Mouse (Mus musculus): ENCODE measurements around the gene Gal3st2. TPM values are rescaled to one million over a fixed set of nuclear protein-coding genes. Genes with fewer than 3 reads are reported as not detected.
"Not testable (repeated sequence)": the region's sequence is repeated elsewhere in the genome, so short reads cannot be mapped to it uniquely, and the experiment has no call there.

Gene Gal3st2
- total and polyA plus RNA-seq, 2 experiments from 2014 or later = not detected

DNA sequence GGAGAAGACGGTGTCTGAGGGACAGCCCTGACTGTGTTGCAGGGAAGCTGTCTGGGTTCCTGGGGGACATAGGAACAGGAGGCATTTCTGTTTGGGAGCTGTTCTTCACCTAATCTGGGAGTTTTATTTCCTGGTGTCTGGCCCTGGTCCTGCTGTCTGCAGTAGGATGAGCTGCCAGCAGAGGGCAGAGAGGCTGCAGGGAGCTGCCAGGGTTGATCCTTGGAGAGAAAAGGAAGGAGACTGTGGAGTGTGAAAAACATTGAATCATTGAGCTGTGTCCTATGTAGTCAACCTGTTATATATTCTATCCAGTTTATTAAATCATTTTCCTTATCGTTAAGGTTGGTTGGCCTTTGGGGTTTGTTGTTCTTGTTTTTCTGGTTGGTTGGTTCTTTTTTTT lies 50.8 kb downstream of the Gal3st2 start:
- H3K4me3 ChIP-seq (ENCODE audit: low read depth, low read length); H3K9ac ChIP-seq; H3K27me3 ChIP-seq (ENCODE audit: insufficient read depth, low read length); H3K9me3 ChIP-seq (ENCODE audit: low read length); H3K27ac ChIP-seq (ENCODE audit: low read depth, low read length); H3K36me3 ChIP-seq (ENCODE audit: insufficient read depth); H3K4me2 ChIP-seq (ENCODE audit: low read depth); H3K4me1 ChIP-seq (ENCODE audit: insufficient read depth); DNase-seq: not testable (repeated sequence)
- ATAC-seq = peak; percentile 78
- WGBS = no CpG with 5 or more reads among the region's 2 CpGs

- DNase-seq; ATAC-seq; H3K4me2 ChIP-seq (ENCODE audit: low read depth); H3K9ac ChIP-seq; H3K27me3 ChIP-seq (ENCODE audit: insufficient read depth, low read length); H3K36me3 ChIP-seq (ENCODE audit: insufficient read depth); H3K4me3 ChIP-seq (ENCODE audit: low read depth, low read length); H3K9me3 ChIP-seq (ENCODE audit: low read length); H3K4me1 ChIP-seq (ENCODE audit: insufficient read depth); H3K27ac ChIP-seq (ENCODE audit: low read depth, low read length): not testable (repeated sequence)
- WGBS = 89% methylated on average over 3 of the region's 3 CpGs
Measured at GRCm38 (mm10) chr1:93917160-93917559, 56.1 kb downstream of the Gal3st2 start.

GRCm38 (mm10) chr1:93918011-93918410 lies 56.9 kb downstream of the Gal3st2 start, which contains the start of gene Gal3st2b:
Gal3st2b (plus strand) TSS chr1:93918311.
- not testable (repeated sequence) for H3K4me2 ChIP-seq (ENCODE audit: low read depth); H3K9me3 ChIP-seq (ENCODE audit: low read length); ATAC-seq; H3K27me3 ChIP-seq (ENCODE audit: insufficient read depth, low read length); DNase-seq; H3K36me3 ChIP-seq (ENCODE audit: insufficient read depth); H3K4me1 ChIP-seq (ENCODE audit: insufficient read depth); H3K27ac ChIP-seq (ENCODE audit: low read depth, low read length); H3K9ac ChIP-seq; H3K4me3 ChIP-seq (ENCODE audit: low read depth, low read length)
- WGBS = 88% methylated on average over 2 of the region's 2 CpGs

DNA sequence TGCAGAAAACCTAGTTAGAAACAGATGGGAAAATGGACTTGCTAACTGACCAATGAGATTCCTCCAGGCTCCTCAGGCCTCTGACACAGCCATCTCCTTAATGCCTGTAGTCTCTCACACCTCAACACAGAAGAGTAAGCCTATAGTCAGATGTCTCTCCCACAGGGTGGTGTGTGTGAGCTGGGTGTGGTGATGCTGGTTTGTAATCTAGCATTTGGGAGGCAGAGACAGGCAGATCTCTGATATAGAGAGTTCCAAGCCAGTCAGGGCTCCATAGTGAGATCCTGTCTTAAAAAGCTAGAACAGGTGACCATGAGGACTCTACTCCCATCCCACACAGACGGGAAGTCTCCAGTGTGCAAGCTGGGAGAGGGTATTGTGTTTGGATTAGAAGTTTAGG lies 57.7 kb downstream of the Gal3st2 start:
- not testable (repeated sequence) for H3K4me3 ChIP-seq (ENCODE audit: low read depth, low read length); H3K4me1 ChIP-seq (ENCODE audit: insufficient read depth); H3K9ac ChIP-seq; H3K4me2 ChIP-seq (ENCODE audit: low read depth); ATAC-seq; H3K27ac ChIP-seq (ENCODE audit: low read depth, low read length); H3K36me3 ChIP-seq (ENCODE audit: insufficient read depth); H3K27me3 ChIP-seq (ENCODE audit: insufficient read depth, low read length); DNase-seq; H3K9me3 ChIP-seq (ENCODE audit: low read length)
- WGBS = no CpG with 5 or more reads among the region's 1 CpGs

DNA sequence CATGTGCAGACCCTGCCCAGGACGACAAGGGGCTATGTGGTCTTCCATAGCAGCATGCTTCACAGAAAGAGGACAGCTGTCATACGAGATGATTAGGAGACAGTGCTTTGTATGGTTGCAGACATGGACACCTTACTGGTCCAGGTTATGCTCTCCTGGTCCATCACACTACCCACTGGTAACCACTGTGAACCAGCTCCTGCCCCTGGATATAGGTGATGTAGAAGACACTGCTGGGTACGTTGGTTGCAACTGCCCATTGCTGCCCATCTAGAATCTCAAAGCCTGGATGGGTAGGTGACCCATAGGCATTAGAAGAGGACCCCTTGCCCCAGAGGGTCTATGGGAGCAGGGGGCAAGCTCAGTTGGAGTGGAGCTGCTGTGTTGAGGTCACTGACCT lies 58.2 kb downstream of the Gal3st2 start:
- DNase-seq; ATAC-seq; H3K9me3 ChIP-seq (ENCODE audit: low read length); H3K4me3 ChIP-seq (ENCODE audit: low read depth, low read length); H3K27ac ChIP-seq (ENCODE audit: low read depth, low read length); H3K4me2 ChIP-seq (ENCODE audit: low read depth); H3K36me3 ChIP-seq (ENCODE audit: insufficient read depth); H3K9ac ChIP-seq; H3K27me3 ChIP-seq (ENCODE audit: insufficient read depth, low read length); H3K4me1 ChIP-seq (ENCODE audit: insufficient read depth): not testable (repeated sequence)
- WGBS = 75% methylated on average over 3 of the region's 3 CpGs

DNA sequence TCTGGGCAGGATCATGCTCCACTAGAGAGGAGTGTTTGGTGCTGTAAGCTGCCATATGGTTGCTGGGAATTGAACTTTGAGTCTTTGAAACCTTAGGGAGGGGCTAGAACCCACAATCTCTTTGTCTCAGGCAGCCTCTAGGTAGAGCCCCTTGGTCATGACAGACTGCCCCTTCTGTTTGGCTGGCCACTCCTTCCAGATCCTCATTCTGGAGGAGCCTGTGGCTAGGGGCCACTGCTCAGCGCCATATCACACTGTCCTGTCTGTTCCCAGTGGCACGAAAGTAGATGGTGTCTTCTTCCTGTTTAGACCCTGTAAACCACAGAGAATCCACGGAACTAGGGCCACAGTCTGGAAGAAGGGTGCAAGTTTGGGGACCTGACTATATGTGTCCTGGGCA lies 61.5 kb downstream of the Gal3st2 start:
- not testable (repeated sequence) for H3K4me3 ChIP-seq (ENCODE audit: low read depth, low read length); H3K27ac ChIP-seq (ENCODE audit: low read depth, low read length); H3K9ac ChIP-seq; ATAC-seq; H3K27me3 ChIP-seq (ENCODE audit: insufficient read depth, low read length); H3K36me3 ChIP-seq (ENCODE audit: insufficient read depth); H3K9me3 ChIP-seq (ENCODE audit: low read length); H3K4me1 ChIP-seq (ENCODE audit: insufficient read depth); DNase-seq; H3K4me2 ChIP-seq (ENCODE audit: low read depth)
- WGBS = 90% methylated on average over 3 of the region's 3 CpGs

GRCm38 (mm10) chr1:93923098-93923497 lies 62.0 kb downstream of the Gal3st2 start:
- H3K27me3 ChIP-seq (ENCODE audit: insufficient read depth, low read length); H3K9me3 ChIP-seq (ENCODE audit: low read length); H3K4me2 ChIP-seq (ENCODE audit: low read depth); H3K27ac ChIP-seq (ENCODE audit: low read depth, low read length); H3K4me3 ChIP-seq (ENCODE audit: low read depth, low read length); ATAC-seq; H3K4me1 ChIP-seq (ENCODE audit: insufficient read depth); H3K36me3 ChIP-seq (ENCODE audit: insufficient read depth); DNase-seq; H3K9ac ChIP-seq: not testable (repeated sequence)
- WGBS = 49% methylated on average over 2 of the region's 2 CpGs

Other genes with a start within 250 kb of the Gal3st2 start
- 278 and 312 TPM in 2 replicates for gene Stk25, start 202.6 kb upstream of the Gal3st2 start, total RNA-seq (2014; rRNA removed)
- 371 and 381 TPM in 2 replicates for gene Stk25, start 202.6 kb upstream of the Gal3st2 start, polyA plus RNA-seq (2015; fragmentation: Nextera tagmentation; extraction: Ambion mirVana)
- 94.6 and 119 TPM in 2 replicates for gene Bok, start 175.6 kb upstream of the Gal3st2 start, total RNA-seq (2014; rRNA removed)
- 113 and 150 TPM in 2 replicates for gene Bok, start 175.6 kb upstream of the Gal3st2 start, polyA plus RNA-seq (2015; fragmentation: Nextera tagmentation; extraction: Ambion mirVana)
- gene Atg4b, start 109.8 kb upstream of the Gal3st2 start, total RNA-seq (2014; rRNA removed) = 46.0 and 50.6 TPM in 2 replicates
- 72.6 and 72.7 TPM in 2 replicates for gene Atg4b, start 109.8 kb upstream of the Gal3st2 start, polyA plus RNA-seq (2015; fragmentation: Nextera tagmentation; extraction: Ambion mirVana)
- gene Thap4, start 106.4 kb upstream of the Gal3st2 start, total RNA-seq (2014; rRNA removed) = 53.2 and 71.3 TPM in 2 replicates
- 51.2 and 53.2 TPM in 2 replicates for gene Thap4, start 106.4 kb upstream of the Gal3st2 start, polyA plus RNA-seq (2015; fragmentation: Nextera tagmentation; extraction: Ambion mirVana)
- gene Dtymk, start 59.4 kb upstream of the Gal3st2 start, total RNA-seq (2014; rRNA removed) = 90.9 and 97.1 TPM in 2 replicates
- gene Dtymk, start 59.4 kb upstream of the Gal3st2 start, polyA plus RNA-seq (2015; fragmentation: Nextera tagmentation; extraction: Ambion mirVana) = 123 and 138 TPM in 2 replicates
- gene Ing5, start 57.3 kb upstream of the Gal3st2 start, total RNA-seq (2014; rRNA removed) = 9.3 and 12.9 TPM in 2 replicates
- 4.4 and 5.4 TPM in 2 replicates for gene Ing5, start 57.3 kb upstream of the Gal3st2 start, polyA plus RNA-seq (2015; fragmentation: Nextera tagmentation; extraction: Ambion mirVana)
- 13.4 and 13.5 TPM in 2 replicates for gene D2hgdh, start 36.4 kb upstream of the Gal3st2 start, total RNA-seq (2014; rRNA removed)
- gene D2hgdh, start 36.4 kb upstream of the Gal3st2 start, polyA plus RNA-seq (2015; fragmentation: Nextera tagmentation; extraction: Ambion mirVana) = 7.4 and 11.2 TPM in 2 replicates
- gene Gal3st2b, start 57.0 kb downstream of the Gal3st2 start, total RNA-seq (2014; rRNA removed) = not detected in 2 replicates
- not detected in 2 replicates for gene Gal3st2b, start 57.0 kb downstream of the Gal3st2 start, polyA plus RNA-seq (2015; fragmentation: Nextera tagmentation; extraction: Ambion mirVana)
- gene Gal3st2c, start 129.2 kb downstream of the Gal3st2 start, total RNA-seq (2014; rRNA removed) = not detected in 2 replicates
- not detected in 2 replicates for gene Gal3st2c, start 129.2 kb downstream of the Gal3st2 start, polyA plus RNA-seq (2015; fragmentation: Nextera tagmentation; extraction: Ambion mirVana)
- 0.05 and 0.77 TPM in 2 replicates for gene Neu4, start 159.1 kb downstream of the Gal3st2 start, total RNA-seq (2014; rRNA removed)
- gene Neu4, start 159.1 kb downstream of the Gal3st2 start, polyA plus RNA-seq (2015; fragmentation: Nextera tagmentation; extraction: Ambion mirVana) = 0.10 and 0.27 TPM in 2 replicates
- 0.08 TPM in 1 of 2 replicates, not detected in the other for gene Pdcd1, start 191.2 kb downstream of the Gal3st2 start, total RNA-seq (2014; rRNA removed)
- gene Pdcd1, start 191.2 kb downstream of the Gal3st2 start, polyA plus RNA-seq (2015; fragmentation: Nextera tagmentation; extraction: Ambion mirVana) = not detected in 2 replicates